Mouse (Mus musculus) olfactory bulb, adult 2 months (tissue): ENCODE measurements at regions not wholly inside any gene's neighbourhood (a gene's known extent, or its start where the extent isn't known, plus 50 kb on each side); places are given as distances from the start of the nearest gene placed in this dataset.

ENCODE experiments used
- H3K27ac ChIP-seq: fragments of 200-500 bp; 2 replicates; pipeline ENCODE4 v1.5.1; 2012; ENCODE audit warnings: low read depth, low read length; ENCODE audit not compliant: insufficient read depth
- H3K4me1 ChIP-seq: fragments of 200-500 bp; 2 replicates; pipeline ENCODE4 v1.6.1; 2012; ENCODE audit warnings: low read length; ENCODE audit not compliant: control insufficient read depth, insufficient read depth
- H3K4me3 ChIP-seq: fragments of 200-500 bp; 2 replicates; pipeline ENCODE4 v1.5.1; 2012; ENCODE audit warnings: mild to moderate bottlenecking, low read depth, low read length, moderate library complexity; ENCODE audit not compliant: insufficient read depth
- CTCF ChIP-seq: fragments of 200-500 bp; IDR thresholded peaks from 2 replicates; pipeline ENCODE4 v1.5.1; 2012; ENCODE audit warnings: low read depth, mild to moderate bottlenecking, low read length, moderate library complexity; ENCODE audit not compliant: insufficient read depth
- POLR2A ChIP-seq: fragments of 200-500 bp; IDR thresholded peaks from 2 replicates; pipeline ENCODE4 v1.6.1; 2012; ENCODE audit warnings: mild to moderate bottlenecking, low read depth, low read length, moderate library complexity; ENCODE audit not compliant: insufficient read depth
- WGBS: fragments of 180-500 bp; shearing (Covaris S2); methylation state at CpG from one replicate; pipeline ENCODE4 v1.1.7; 2018; 5-methylcytosine and 5-hydroxymethylcytosine counted together

GRCm38 (mm10) chr4:31880213-31880612 is 83.7 kb upstream of the Map3k7 start:
- Histone ChIP-seq H3K4me1 (no peaks in the 10 kb centered on the region), H3K4me3 (no peak overlapping the region), H3K27ac (no peak overlapping the region)
- 11% methylated on average over 7 of the region's 7 CpGs for WGBS
- TF ChIP-seq POLR2A: no peak
- TF ChIP-seq CTCF: no peak

GRCm38 (mm10) chr4:31889673-31890072 is 74.2 kb upstream of the Map3k7 start:
- 62% methylated on average over 3 of the region's 3 CpGs for WGBS
- Histone ChIP-seq H3K4me1 (no peaks in the 10 kb centered on the region), H3K4me3 (no peak overlapping the region), H3K27ac (no peak overlapping the region)
- TF ChIP-seq CTCF (no peak), POLR2A (no peak)

- WGBS: 87% methylated on average over 8 of the region's 8 CpGs
- no peaks in the 10 kb centered on the region for H3K4me1 ChIP-seq
- TF ChIP-seq POLR2A (no peak), CTCF (no peak)
Observed at GRCm38 (mm10) chr4:31909086-31909673, 54.7 kb upstream of the Map3k7 start.

More at GRCm38 (mm10) chr4:31909086-31909673, 54.7 kb upstream of the Map3k7 start:
- no peak overlapping the region for H3K27ac ChIP-seq
- H3K4me3 ChIP-seq: no peak overlapping the region
